Mouse (Mus musculus): ENCODE results near the gene Vamp2.

Gene Vamp2

GRCm38 (mm10) chr11:69096987-69097900 is 9.0 kb downstream of the Vamp2 start:
- in situ Hi-C loops (cut with MboI, MseI), result loop anchor here in 1 of 2 experiments (10.0 to 25.0 kb wide), 3 partner anchors 192 to 1565 kb away; partner anchors contain the start of genes Eno3, Kdm6b, Pfn1 and Rpl26

GRCm38 (mm10) chr11:69098039-69098761 is 9.9 kb downstream of the Vamp2 start:
- in situ Hi-C loops (cut with MboI, MseI), result loop anchor here in 1 of 2 experiments (10.0 to 25.0 kb wide), 3 partner anchors 193 to 1564 kb away; partner anchors contain the start of genes Eno3, Kdm6b, Pfn1 and Rpl26

- in situ Hi-C loops (cut with MboI, MseI), result loop anchor here in 1 of 2 experiments (10.0 to 25.0 kb wide), 3 partner anchors 194 to 1564 kb away; partner anchors contain the start of genes Eno3, Kdm6b, Pfn1 and Rpl26
These were observed 10.4 kb downstream of the Vamp2 start for GRCm38 (mm10) chr11:69098762-69099091.

GRCm38 (mm10) chr11:69099177-69099914 is 11.1 kb downstream of the Vamp2 start:
- in situ Hi-C loops (cut with MboI, MseI), result loop anchor here in 1 of 2 experiments (10.0 to 25.0 kb wide), 3 partner anchors 195 to 1563 kb away; partner anchors contain the start of genes Eno3, Kdm6b, Pfn1 and Rpl26

- in situ Hi-C loops (cut with MboI, MseI), result loop anchor here (5.0 to 25.0 kb wide), 6 partner anchors 195 to 1562 kb away; partner anchors contain the start of genes Acadvl (in 1 of the 2), Dlg4 (in 1 of the 2), Eif4a1 (in 1 of the 2) and Eno3 (in 1 of the 2)
These were observed 11.6 kb downstream of the Vamp2 start for GRCm38 (mm10) chr11:69099915-69100345.

GRCm38 (mm10) chr11:69100639-69101360 is 12.5 kb downstream of the Vamp2 start:
- in situ Hi-C loops (cut with MboI, MseI), result loop anchor here (5.0 to 10.0 kb wide), 3 partner anchors 572 to 914 kb away; partner anchors contain the start of genes Acadvl (in 1 of the 2), Dlg4 (in 1 of the 2), Eif4a1 (in 1 of the 2) and Polr2a (in 1 of the 2)

GRCm38 (mm10) chr11:69101604-69102402 is 13.5 kb downstream of the Vamp2 start:
- in situ Hi-C loops (cut with MboI, MseI), result loop anchor here (5.0 to 10.0 kb wide), 3 partner anchors 570 to 913 kb away; partner anchors contain the start of genes Acadvl (in 1 of the 2), Dlg4 (in 1 of the 2), Eif4a1 (in 1 of the 2) and Polr2a (in 1 of the 2)

- in situ Hi-C loops (cut with MboI, MseI), result loop anchor here (5.0 to 10.0 kb wide), 3 partner anchors 570 to 912 kb away; partner anchors contain the start of genes Acadvl (in 1 of the 2), Dlg4 (in 1 of the 2), Eif4a1 (in 1 of the 2) and Polr2a (in 1 of the 2)
These were observed 14.1 kb downstream of the Vamp2 start for GRCm38 (mm10) chr11:69102403-69102725.

- in situ Hi-C loops (cut with MboI, MseI), result loop anchor here (5.0 to 10.0 kb wide), 3 partner anchors 569 to 912 kb away; partner anchors contain the start of genes Acadvl (in 1 of the 2), Dlg4 (in 1 of the 2), Eif4a1 (in 1 of the 2) and Polr2a (in 1 of the 2)
These were observed 14.8 kb downstream of the Vamp2 start for GRCm38 (mm10) chr11:69103121-69103520.

- in situ Hi-C loops (cut with MboI, MseI), result loop anchor here (5.0 to 10.0 kb wide), 3 partner anchors 569 to 911 kb away; partner anchors contain the start of genes Acadvl (in 1 of the 2), Dlg4 (in 1 of the 2), Eif4a1 (in 1 of the 2) and Polr2a (in 1 of the 2)
These were observed 15.5 kb downstream of the Vamp2 start for GRCm38 (mm10) chr11:69103531-69104435.

- in situ Hi-C loops (cut with MboI, MseI), result loop anchor here (5.0 to 10.0 kb wide), 3 partner anchors 568 to 910 kb away; partner anchors contain the start of genes Acadvl (in 1 of the 2), Dlg4 (in 1 of the 2), Eif4a1 (in 1 of the 2) and Polr2a (in 1 of the 2)
These were observed 16.2 kb downstream of the Vamp2 start for GRCm38 (mm10) chr11:69104487-69104886.

GRCm38 (mm10) chr11:69105227-69105626 is 16.9 kb downstream of the Vamp2 start:
- in situ Hi-C loops (cut with MboI, MseI), result loop anchor here in 1 of 2 experiments (10.0 kb wide), 1 partner anchor 910 kb away; the partner anchor contains the start of genes Acadvl and Dlg4

- in situ Hi-C loops (cut with MboI, MseI), result loop anchor here in 1 of 2 experiments (10.0 kb wide), 1 partner anchor 909 kb away; the partner anchor contains the start of genes Acadvl and Dlg4
These were observed 17.5 kb downstream of the Vamp2 start for GRCm38 (mm10) chr11:69105796-69106195.

- in situ Hi-C loops (cut with MboI, MseI), result loop anchor here in 1 of 2 experiments (10.0 kb wide), 1 partner anchor 909 kb away; the partner anchor contains the start of genes Acadvl and Dlg4
These were observed 18.0 kb downstream of the Vamp2 start for GRCm38 (mm10) chr11:69106299-69106698.

- in situ Hi-C loops (cut with MboI, MseI), result loop anchor here in 1 of 2 experiments (10.0 kb wide), 1 partner anchor 908 kb away; the partner anchor contains the start of genes Acadvl and Dlg4
These were observed 18.6 kb downstream of the Vamp2 start for GRCm38 (mm10) chr11:69106842-69107241.

- in situ Hi-C loops (cut with MboI, MseI), result loop anchor here in 1 of 2 experiments (10.0 kb wide), 1 partner anchor 907 kb away; the partner anchor contains the start of genes Acadvl and Dlg4
These were observed 19.4 kb downstream of the Vamp2 start for GRCm38 (mm10) chr11:69107676-69108075.

- in situ Hi-C loops (cut with MboI, MseI), result loop anchor here in 1 of 2 experiments (10.0 kb wide), 1 partner anchor 907 kb away; the partner anchor contains the start of genes Acadvl and Dlg4
These were observed 19.9 kb downstream of the Vamp2 start for GRCm38 (mm10) chr11:69108223-69108622.

Data from T-helper 17 cell (primary cell).